Comparison of ENCODE assay signal across 34 mouse cellular contexts in genomic region chr6:56044716-56045115, GRCm38 (mm10). TPM values are rescaled to one million over a fixed set of nuclear protein-coding genes. Genes with fewer than 3 reads are reported as not detected.
A peak's percentile ranks its signal among the peaks of the same experiment; 100 is the strongest.
DNase-seq lines count a peak whose midpoint lies in the region; ATAC-seq and TF ChIP-seq lines count a peak whose summit lies in the region.
"Had no signal": no experiment of that assay in that cellular context is flagged by ENCODE, and none has a peak within 500 bp of the region (broad histone marks: within the 10 kb centered on the region; RNA-seq: fewer than 3 reads in every experiment).

No protein-coding gene starts in this region.

- intact Hi-C loops in left cerebral cortex, adult 2 months (cut with DNase I): loop anchor here (5.0 to 10.0 kb wide), 2 partner anchors 327 to 650 kb away; no protein-coding TSS in a partner anchor

- no peak overlapping the region for H3K9ac ChIP-seq in hindbrain, postnatal 0 days (replicated peaks; ENCODE audit: low read length)
- no peak overlapping the region for H3K9ac ChIP-seq in midbrain, embryonic 13.5 days (replicated peaks)
- no peak overlapping the region for H3K9ac ChIP-seq in neural tube, embryonic 14.5 days (replicated peaks; ENCODE audit: low read depth, low read length)
- H3K9ac ChIP-seq: forebrain, embryonic 13.5 days; heart, embryonic 15.5 days; limb, embryonic 15.5 days; liver, embryonic 14.5 days had no signal

- no peak for TF ChIP-seq CTCF in hindbrain, postnatal 0 days (IDR thresholded peaks at IDR 0.05; ENCODE audit: low read depth)
- no peak for TF ChIP-seq CTCF in left cerebral cortex, adult 2 months (IDR thresholded peaks at IDR 0.05)

- 70% methylated on average over 1 of the region's 1 CpGs for WGBS in hindbrain, embryonic 10.5 days
- 56% methylated on average over 1 of the region's 1 CpGs for WGBS in hindbrain, postnatal 0 days
- 25% methylated on average over 1 of the region's 1 CpGs for WGBS in midbrain, embryonic 13.5 days
- 23% methylated on average over 1 of the region's 1 CpGs for WGBS in neural tube, embryonic 14.5 days

- no peaks in the 10 kb centered on the region for H3K9me3 ChIP-seq in hindbrain, embryonic 10.5 days
- H3K9me3 ChIP-seq in hindbrain, postnatal 0 days (ENCODE audit: low read length): no peaks in the 10 kb centered on the region
- H3K9me3 ChIP-seq in midbrain, embryonic 13.5 days: no peaks in the 10 kb centered on the region
- no peaks in the 10 kb centered on the region for H3K9me3 ChIP-seq in neural tube, embryonic 14.5 days (ENCODE audit: control insufficient read depth, low read length)
- H3K9me3 ChIP-seq: forebrain, embryonic 13.5 days; heart, embryonic 10.5 days; heart, embryonic 15.5 days; limb, embryonic 10.5 days; limb, embryonic 15.5 days had no signal

- H3K36me3 ChIP-seq in hindbrain, embryonic 10.5 days: no peaks in the 10 kb centered on the region
- H3K36me3 ChIP-seq in hindbrain, postnatal 0 days (ENCODE audit: insufficient read depth, low read length): no peaks in the 10 kb centered on the region
- H3K36me3 ChIP-seq in midbrain, embryonic 13.5 days: no peaks in the 10 kb centered on the region
- H3K36me3 ChIP-seq in neural tube, embryonic 14.5 days (ENCODE audit: control insufficient read depth, insufficient read depth, low read length): no peaks in the 10 kb centered on the region
- H3K36me3 ChIP-seq: heart, embryonic 10.5 days; heart, embryonic 15.5 days; limb, embryonic 10.5 days; limb, embryonic 15.5 days had no signal

- no peak for DNase-seq in hindbrain, embryonic 10.5 days (ENCODE audit: low spot score)
- no peak for DNase-seq in hindbrain, postnatal 0 days (ENCODE audit: low spot score)
- peak; percentile 24 for DNase-seq in retina, embryonic 14.5 days (ENCODE audit: low spot score)
- DNase-seq in retina, postnatal 1 day: no peak
- no peak for DNase-seq in left cerebral cortex, adult 2 months (ENCODE audit: extremely low spot score in 1 of 2, low spot score in 2 of 2)
- DNase-seq: adrenal gland, postnatal 25 days; cerebellum, adult 18-20 months; cerebellum, postnatal 10 days; gastrocnemius, postnatal 14 days; heart, adult 11 months; kidney, adult 9 months; kidney, postnatal 10 days; layer of hippocampus, postnatal 36 days; lung, adult 2 months; lung, postnatal 10 days; thymus, adult 18-20 months; thymus, postnatal 25 days had no signal

- no peak for ATAC-seq in hindbrain, postnatal 0 days
- ATAC-seq in midbrain, embryonic 13.5 days: peak; percentile 72
- ATAC-seq in neural tube, embryonic 14.5 days (ENCODE audit: low read depth): peak; percentile 58; the same call in 1 of the 2 replicates
- ATAC-seq in megakaryocyte progenitor cell, adult 5-6 weeks (replicated peaks; ENCODE audit: poor library complexity): no peak
- ATAC-seq: forebrain, embryonic 13.5 days; intestine, postnatal 0 days; Patski had no signal

- H3K4me3 ChIP-seq in hindbrain, embryonic 10.5 days: no peak overlapping the region
- no peak overlapping the region for H3K4me3 ChIP-seq in hindbrain, postnatal 0 days (ENCODE audit: low read length)
- no peak overlapping the region for H3K4me3 ChIP-seq in midbrain, embryonic 13.5 days (replicated peaks)
- no peak overlapping the region for H3K4me3 ChIP-seq in neural tube, embryonic 14.5 days (ENCODE audit: low read depth, low read length)
- H3K4me3 ChIP-seq in left cerebral cortex, adult 2 months: no peak overlapping the region
- H3K4me3 ChIP-seq: forebrain, embryonic 13.5 days; heart, embryonic 10.5 days; heart, embryonic 15.5 days; limb, embryonic 10.5 days; limb, embryonic 15.5 days had no signal

- H3K4me2 ChIP-seq in hindbrain, postnatal 0 days (ENCODE audit: low read depth, low read length): no peak overlapping the region
- no peak overlapping the region for H3K4me2 ChIP-seq in midbrain, embryonic 13.5 days (replicated peaks)
- no peak overlapping the region for H3K4me2 ChIP-seq in neural tube, embryonic 14.5 days (ENCODE audit: low read depth, low read length)
- H3K4me2 ChIP-seq: forebrain, embryonic 13.5 days; heart, embryonic 15.5 days; limb, embryonic 15.5 days had no signal

- no peaks in the 10 kb centered on the region; the same call in 1 of the 2 replicates for H3K4me1 ChIP-seq in hindbrain, embryonic 10.5 days (replicated peaks)
- H3K4me1 ChIP-seq in hindbrain, postnatal 0 days (ENCODE audit: insufficient read depth, low read length): no peaks in the 10 kb centered on the region
- peaks cover 9% of the 10 kb centered on the region; the same call in 1 of the 2 replicates for H3K4me1 ChIP-seq in midbrain, embryonic 13.5 days (replicated peaks)
- H3K4me1 ChIP-seq in neural tube, embryonic 14.5 days (ENCODE audit: control insufficient read depth, insufficient read depth, low read length): no peaks in the 10 kb centered on the region
- H3K4me1 ChIP-seq: forebrain, embryonic 13.5 days; heart, embryonic 10.5 days; heart, embryonic 15.5 days; limb, embryonic 10.5 days; limb, embryonic 15.5 days had no signal

- peak overlapping the region; percentile 53; the same call in 1 of the 2 replicates for H3K27ac ChIP-seq in hindbrain, embryonic 10.5 days
- no peak overlapping the region for H3K27ac ChIP-seq in hindbrain, postnatal 0 days
- peak overlapping the region; percentile 12; the same call in 1 of the 2 replicates for H3K27ac ChIP-seq in midbrain, embryonic 13.5 days
- H3K27ac ChIP-seq in neural tube, embryonic 14.5 days (ENCODE audit: low read depth, low read length): no peak overlapping the region
- no peak overlapping the region for H3K27ac ChIP-seq in left cerebral cortex, adult 2 months
- H3K27ac ChIP-seq: forebrain, embryonic 13.5 days; heart, embryonic 10.5 days; heart, embryonic 15.5 days; limb, embryonic 10.5 days; limb, embryonic 15.5 days; liver, embryonic 14.5 days; macrophage; stomach, postnatal 0 days had no signal

- peaks cover 4% of the 10 kb centered on the region; the same call in 1 of the 2 replicates for H3K27me3 ChIP-seq in hindbrain, embryonic 10.5 days (ENCODE audit: insufficient read depth, poor library complexity, severe bottlenecking)
- no peaks in the 10 kb centered on the region for H3K27me3 ChIP-seq in hindbrain, postnatal 0 days (ENCODE audit: insufficient read depth, low read length)
- H3K27me3 ChIP-seq in midbrain, embryonic 13.5 days: no peaks in the 10 kb centered on the region
- no peaks in the 10 kb centered on the region for H3K27me3 ChIP-seq in neural tube, embryonic 14.5 days (ENCODE audit: control insufficient read depth, insufficient read depth, low read length)
- H3K27me3 ChIP-seq: forebrain, embryonic 13.5 days; heart, embryonic 15.5 days; limb, embryonic 15.5 days had no signal

RNA-seq across cellular contexts. Expression of gene Ppp1r17, which starts 27.4 kb away (rescaled TPM):
- 24.8 and 45.5 TPM in 2 replicates for polyA plus RNA-seq in hindbrain, embryonic 10.5 days (2016; fragmentation: Nextera tagmentation; extraction: Ambion mirVana)
- 0.16 and 0.25 TPM in 2 replicates for total RNA-seq in hindbrain, postnatal 0 days (2014; rRNA removed)
- polyA plus RNA-seq in hindbrain, postnatal 0 days (2015; fragmentation: Nextera tagmentation; extraction: Ambion mirVana): 0.88 and 1.2 TPM in 2 replicates
- polyA plus RNA-seq in midbrain, embryonic 13.5 days (2015; fragmentation: Nextera tagmentation; extraction: Ambion mirVana): 10.9 and 12.4 TPM in 2 replicates
- 2.2 and 3.1 TPM in 2 replicates for polyA plus RNA-seq in neural tube, embryonic 14.5 days (2014; fragmentation: Nextera tagmentation; extraction: Ambion mirVana)
- total RNA-seq in megakaryocyte progenitor cell, adult 5-6 weeks (2015): not detected in 2 replicates
- total RNA-seq in megakaryocyte progenitor cell, adult 5-6 weeks (2017): not detected in 2 replicates
- total RNA-seq in left cerebral cortex, adult 2 months (2021): under 1 TPM in 1 of 2 experiments, not detected in 1; 0.18 TPM
- total RNA-seq: gastrocnemius, postnatal 14 days; heart, postnatal 25 days; MEL had no signal
- polyA plus RNA-seq: large intestine, adult 2 months; limb, embryonic 10.5 days; limb, embryonic 15.5 days; liver, embryonic 14.5 days; lung, adult 2 months; macrophage; Patski; spleen, adult 2 months had no signal

Comparison
In these comparisons a context has a peak if more than half of its experiments do, and no peak if none do; other contexts are left out.
1. H3K27ac ChIP-seq: peak in hindbrain, embryonic 10.5 days (single experiment) and midbrain, embryonic 13.5 days (single experiment); none in hindbrain, postnatal 0 days (single experiment), neural tube, embryonic 14.5 days (single experiment) and left cerebral cortex, adult 2 months (single experiment).
2. ATAC-seq: peak in midbrain, embryonic 13.5 days (single experiment) and neural tube, embryonic 14.5 days (single experiment); none in hindbrain, postnatal 0 days (single experiment) and megakaryocyte progenitor cell, adult 5-6 weeks (single experiment).